ENCODE assay signal across 10 mouse cellular contexts in the genomic region with DNA sequence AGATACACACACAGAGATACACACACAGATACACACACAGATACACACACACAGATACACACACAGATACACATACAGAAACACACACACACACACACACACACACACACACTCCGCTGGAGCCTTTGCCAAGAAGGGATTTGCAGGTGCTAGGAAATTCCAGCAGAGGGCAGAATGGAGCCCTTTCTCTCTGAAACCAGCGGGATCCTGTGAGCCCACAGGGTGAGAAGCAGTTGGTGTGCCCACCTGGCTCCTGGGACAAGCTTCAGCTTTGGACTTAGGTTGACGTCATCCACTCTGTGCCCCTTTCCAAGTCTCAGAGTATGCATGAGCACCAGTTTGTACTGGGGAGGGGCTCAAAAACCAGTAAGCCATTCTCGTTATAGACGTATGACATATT. TPM values are rescaled to one million over a fixed set of nuclear protein-coding genes. Genes with fewer than 3 reads are reported as not detected.
DNase-seq lines count a peak whose midpoint lies in the region; ATAC-seq and TF ChIP-seq lines count a peak whose summit lies in the region.
"Had no signal": no experiment of that assay in that cellular context is flagged by ENCODE, and none has a peak within 500 bp of the region (broad histone marks: within the 10 kb centered on the region; RNA-seq: fewer than 3 reads in every experiment).

No protein-coding gene starts in this region.

- H3K4me1 ChIP-seq in forebrain, embryonic 13.5 days = no peaks in the 10 kb centered on the region
- H3K4me1 ChIP-seq in forebrain, embryonic 11.5 days (replicated peaks; ENCODE audit: control insufficient read depth, insufficient read depth, low read length) = no peaks in the 10 kb centered on the region
- no peaks in the 10 kb centered on the region for H3K4me1 ChIP-seq in liver, adult 2 months (ENCODE audit: control insufficient read depth, insufficient read depth, low read length)
- H3K4me1 ChIP-seq: forebrain, embryonic 10.5 days; midbrain, embryonic 12.5 days had no signal

- no peak for TF ChIP-seq POLR2A in liver, adult 2 months (IDR thresholded peaks at IDR 0.05; ENCODE audit: extremely low read depth, insufficient read depth, low read length)

- H3K27me3 ChIP-seq in forebrain, embryonic 13.5 days = no peaks in the 10 kb centered on the region
- no peaks in the 10 kb centered on the region for H3K27me3 ChIP-seq in forebrain, embryonic 11.5 days (ENCODE audit: control insufficient read depth, insufficient read depth, low read length)
- H3K27me3 ChIP-seq in liver, adult 2 months (ENCODE audit: control insufficient read depth, insufficient read depth, low read length) = no peaks in the 10 kb centered on the region
- H3K27me3 ChIP-seq in Patski = no peaks in the 10 kb centered on the region
- H3K27me3 ChIP-seq: midbrain, embryonic 12.5 days had no signal

- 56% methylated on average over 5 of the region's 5 CpGs for WGBS in forebrain, embryonic 13.5 days
- WGBS in forebrain, embryonic 11.5 days = 57% methylated on average over 5 of the region's 5 CpGs
- WGBS in liver, adult 2 months = 64% methylated on average over 5 of the region's 5 CpGs

- POLR2A ChIA-PET in Patski (lab: Charles Lee) = no interaction called here

- peak; percentile 17; the same call in 1 of the 2 replicates for TF ChIP-seq CTCF in liver, adult 2 months (IDR thresholded peaks at IDR 0.05; ENCODE audit: low read depth, low read length)
- peak; percentile 47 for TF ChIP-seq CTCF in Patski (IDR thresholded peaks at IDR 0.05)

- no peak overlapping the region for H3K9ac ChIP-seq in forebrain, embryonic 13.5 days
- H3K9ac ChIP-seq in forebrain, embryonic 11.5 days (ENCODE audit: low read length) = no peak overlapping the region
- H3K9ac ChIP-seq in liver, adult 2 months (ENCODE audit: low read depth, low read length) = no peak overlapping the region
- H3K9ac ChIP-seq: midbrain, embryonic 12.5 days had no signal

- CTCF ChIA-PET in Patski (lab: Charles Lee) = interaction anchor here (0.8 kb wide), 1 partner anchor 13 kb away, joined by 4 read pairs; no protein-coding TSS in a partner anchor

- H3K79me2 ChIP-seq in liver, adult 2 months (ENCODE audit: control insufficient read depth, insufficient read depth, low read length) = no peaks in the 10 kb centered on the region

- DNase-seq in forebrain, embryonic 11.5 days (ENCODE audit: low spot score) = no peak
- no peak for DNase-seq in liver, adult 2 months (ENCODE audit: extremely low read depth, low read depth, low spot score)
- no peak for DNase-seq in liver
- DNase-seq in Patski (ENCODE audit: low read depth, low spot score) = no peak
- DNase-seq in retina, embryonic 14.5 days (ENCODE audit: low spot score) = peak; percentile 65
- no peak for DNase-seq in right cerebral cortex, postnatal 14 days
- no peak for DNase-seq in frontal cortex, postnatal 14 days (ENCODE audit: low spot score in 2 of 2)

- no peak overlapping the region for H3K27ac ChIP-seq in forebrain, embryonic 13.5 days
- H3K27ac ChIP-seq in forebrain, embryonic 11.5 days (ENCODE audit: low read depth, low read length) = no peak overlapping the region
- no peak overlapping the region for H3K27ac ChIP-seq in liver, adult 2 months (replicated peaks; ENCODE audit: insufficient read depth, low read depth, low read length)
- H3K27ac ChIP-seq: forebrain, embryonic 10.5 days; midbrain, embryonic 12.5 days had no signal

- no peak overlapping the region for H3K4me2 ChIP-seq in forebrain, embryonic 13.5 days
- H3K4me2 ChIP-seq in forebrain, embryonic 11.5 days (ENCODE audit: low read depth, low read length, severe bottlenecking) = no peak overlapping the region
- H3K4me2 ChIP-seq: midbrain, embryonic 12.5 days had no signal

- H3K36me3 ChIP-seq in forebrain, embryonic 13.5 days (ENCODE audit: poor library complexity, severe bottlenecking) = no peaks in the 10 kb centered on the region
- no peaks in the 10 kb centered on the region for H3K36me3 ChIP-seq in forebrain, embryonic 11.5 days (ENCODE audit: control insufficient read depth, insufficient read depth, low read length)
- H3K36me3 ChIP-seq in liver, adult 2 months (ENCODE audit: control insufficient read depth, insufficient read depth, low read length) = no peaks in the 10 kb centered on the region
- H3K36me3 ChIP-seq: forebrain, embryonic 10.5 days; midbrain, embryonic 12.5 days had no signal

- in situ Hi-C loops in Patski (cut with MboI; ENCODE audit: low pct_unique_long_range_greater_than_20kb) = no loop called here

- H3K9me3 ChIP-seq in forebrain, embryonic 13.5 days (replicated peaks) = no peaks in the 10 kb centered on the region
- H3K9me3 ChIP-seq in forebrain, embryonic 11.5 days (ENCODE audit: control insufficient read depth, low read length) = no peaks in the 10 kb centered on the region
- H3K9me3 ChIP-seq: forebrain, embryonic 10.5 days; midbrain, embryonic 12.5 days had no signal

- H3K4me3 ChIP-seq in forebrain, embryonic 13.5 days = no peak overlapping the region
- H3K4me3 ChIP-seq in forebrain, embryonic 11.5 days (ENCODE audit: low read depth, low read length) = no peak overlapping the region
- H3K4me3 ChIP-seq in liver, adult 2 months (ENCODE audit: insufficient read depth, low read depth, low read length) = no peak overlapping the region
- H3K4me3 ChIP-seq: forebrain, embryonic 10.5 days; midbrain, embryonic 12.5 days had no signal

- ATAC-seq in forebrain, embryonic 13.5 days = peak; percentile 48; the same call in 1 of the 2 replicates
- no peak for ATAC-seq in forebrain, embryonic 11.5 days (replicated peaks; ENCODE audit: low FRiP score)
- ATAC-seq in Patski = no peak

RNA-seq across cellular contexts. Expression of gene G3bp1, which starts 41.9 kb away (rescaled TPM):
- polyA plus RNA-seq in forebrain, embryonic 13.5 days (2015; fragmentation: Nextera tagmentation; extraction: Ambion mirVana) = 182 and 199 TPM in 2 replicates
- polyA plus RNA-seq in forebrain, embryonic 11.5 days (2014; fragmentation: Nextera tagmentation; extraction: Ambion mirVana) = 267 and 273 TPM in 2 replicates
- total RNA-seq in liver, adult 2 months (2014; rRNA removed) = 15.7 and 19.5 TPM in 2 replicates
- 13.6 and 14.0 TPM in 2 replicates for polyA plus RNA-seq in liver, adult 2 months (2012; rRNA removed)
- 53.9 TPM for polyA plus RNA-seq in Patski (2021)

RNA-seq across cellular contexts. Expression of gene Atox1, which starts 50.3 kb away (rescaled TPM):
- polyA plus RNA-seq in forebrain, embryonic 13.5 days (2015; fragmentation: Nextera tagmentation; extraction: Ambion mirVana) = 260 and 278 TPM in 2 replicates
- 209 and 211 TPM in 2 replicates for polyA plus RNA-seq in forebrain, embryonic 11.5 days (2014; fragmentation: Nextera tagmentation; extraction: Ambion mirVana)
- total RNA-seq in liver, adult 2 months (2014; rRNA removed) = 220 and 227 TPM in 2 replicates
- 358 and 464 TPM in 2 replicates for polyA plus RNA-seq in liver, adult 2 months (2012; rRNA removed)
- polyA plus RNA-seq in Patski (2021) = 254 TPM
